Mouse (Mus musculus): ENCODE data around the gene Klhl20.
"Not testable (repeated sequence)": the region's sequence is repeated elsewhere in the genome, so short reads cannot be mapped to it uniquely, and the experiment has no call there.

The Klhl20 gene

GRCm38 (mm10) chr1:161130726-161131664, at the start of gene Klhl20:
Gene Klhl20 (minus strand): TSS chr1:161131511.
- in situ Hi-C loops (cut with MboI, MseI), result no loop called here

- in situ Hi-C loops (cut with MboI, MseI), result no loop called here
Observed at GRCm38 (mm10) chr1:161180674-161181073, 49.4 kb upstream of the Klhl20 start.

- in situ Hi-C loops (cut with MboI, MseI), result loop anchor here (5.0 kb wide), 1 partner anchor 118 kb away; no protein-coding TSS in a partner anchor
Observed at GRCm38 (mm10) chr1:161170651-161171050, 39.3 kb upstream of the Klhl20 start.

GRCm38 (mm10) chr1:161160266-161160665, 29.0 kb upstream of the Klhl20 start:
- in situ Hi-C loops (cut with MboI, MseI), result no loop called here

- in situ Hi-C loops (cut with MboI, MseI), result no loop called here
Observed at GRCm38 (mm10) chr1:161159214-161159613, 27.9 kb upstream of the Klhl20 start, which contains the start of gene Tex50. Gene Tex50 (minus strand): TSS chr1:161159314.

- in situ Hi-C loops (cut with MboI, MseI), result no loop called here
Observed at GRCm38 (mm10) chr1:161156546-161156945, 25.2 kb upstream of the Klhl20 start.

GRCm38 (mm10) chr1:161151098-161151497, 19.8 kb upstream of the Klhl20 start:
- in situ Hi-C loops (cut with MboI, MseI), result no loop called here

- in situ Hi-C loops (cut with MboI, MseI), result no loop called here
Observed at GRCm38 (mm10) chr1:161147888-161148287, 16.6 kb upstream of the Klhl20 start.

- in situ Hi-C loops (cut with MboI, MseI), result not testable (repeated sequence)
Observed at GRCm38 (mm10) chr1:161145611-161146010, 14.3 kb upstream of the Klhl20 start.

- in situ Hi-C loops (cut with MboI, MseI), result no loop called here
Observed at GRCm38 (mm10) chr1:161143216-161143615, 11.9 kb upstream of the Klhl20 start.

GRCm38 (mm10) chr1:161142531-161143159, 11.3 kb upstream of the Klhl20 start, which contains the start of gene Ankrd45:
Gene Ankrd45 (plus strand): TSS chr1:161142691.
- in situ Hi-C loops (cut with MboI, MseI), result no loop called here

GRCm38 (mm10) chr1:161140026-161140762, 8.9 kb upstream of the Klhl20 start:
- in situ Hi-C loops (cut with MboI, MseI), result no loop called here

- in situ Hi-C loops (cut with MboI, MseI), result no loop called here
Observed at GRCm38 (mm10) chr1:161139496-161139895, 8.2 kb upstream of the Klhl20 start.

GRCm38 (mm10) chr1:161126461-161126860, 4.8 kb downstream of the Klhl20 start:
- in situ Hi-C loops (cut with MboI, MseI), result no loop called here

GRCm38 (mm10) chr1:161122661-161123418, 8.5 kb downstream of the Klhl20 start:
- in situ Hi-C loops (cut with MboI, MseI), result no loop called here

GRCm38 (mm10) chr1:161114591-161114990, 16.7 kb downstream of the Klhl20 start:
- in situ Hi-C loops (cut with MboI, MseI), result loop anchor here (5.0 kb wide), 1 partner anchor 37 kb away; no protein-coding TSS in a partner anchor

GRCm38 (mm10) chr1:161109216-161109615, 22.1 kb downstream of the Klhl20 start:
- in situ Hi-C loops (cut with MboI, MseI), result no loop called here

GRCm38 (mm10) chr1:161103842-161104241, 27.5 kb downstream of the Klhl20 start:
- in situ Hi-C loops (cut with MboI, MseI), result no loop called here

- in situ Hi-C loops (cut with MboI, MseI), result no loop called here
Observed at GRCm38 (mm10) chr1:161099721-161100405, 31.4 kb downstream of the Klhl20 start.

- in situ Hi-C loops (cut with MboI, MseI), result loop anchor here (5.0 kb wide), 1 partner anchor 35 kb away; no protein-coding TSS in a partner anchor
Observed at GRCm38 (mm10) chr1:161077243-161077642, 54.1 kb downstream of the Klhl20 start.

Measured in regulatory T cell (primary cell).